Mouse (Mus musculus) brown adipose tissue, adult 24 weeks (tissue): ENCODE measurements at regions not wholly inside any gene's neighbourhood (a gene's known extent, or its start where the extent isn't known, plus 50 kb on each side); places are given as distances from the start of the nearest gene placed in this dataset.

Experiments used
- H3K27ac ChIP-seq: fragments of 200-500 bp; replicated peaks from 2 replicates; pipeline ENCODE4 v1.5.1; 2012; ENCODE audit warnings: low read depth, mild to moderate bottlenecking, low read length
- H3K4me1 ChIP-seq: fragments of 200-500 bp; 2 replicates; pipeline ENCODE4 v1.6.1; 2012; ENCODE audit warnings: low read length, mixed read lengths; ENCODE audit not compliant: control insufficient read depth, insufficient read depth, insufficient read length
- H3K4me3 ChIP-seq: fragments of 200-500 bp; 2 replicates; pipeline ENCODE4 v1.5.1; 2012; ENCODE audit warnings: low read depth, mild to moderate bottlenecking, low read length, moderate library complexity; ENCODE audit not compliant: insufficient read depth

- Histone ChIP-seq H3K27ac (no peak overlapping the region), H3K4me3 (no peak overlapping the region)
These were observed 287.0 kb downstream of the Tns3 start for GRCm38 (mm10) chr11:8377301-8377700.

GRCm38 (mm10) chr11:8365545-8365944 lies 298.8 kb downstream of the Tns3 start:
- no peak overlapping the region for H3K4me3 ChIP-seq
- no peaks in the 10 kb centered on the region for H3K4me1 ChIP-seq
- no peak overlapping the region for H3K27ac ChIP-seq

More at GRCm38 (mm10) chr11:8377301-8377700, 287.0 kb downstream of the Tns3 start:
- no peaks in the 10 kb centered on the region for H3K4me1 ChIP-seq

- no peak overlapping the region for H3K27ac ChIP-seq
- no peak overlapping the region for H3K4me3 ChIP-seq
- no peaks in the 10 kb centered on the region for H3K4me1 ChIP-seq
These were observed 299.5 kb downstream of the Tns3 start for GRCm38 (mm10) chr11:8364703-8365433.

GRCm38 (mm10) chr11:8344938-8345337 lies 319.4 kb downstream of the Tns3 start:
- no peaks in the 10 kb centered on the region for H3K4me1 ChIP-seq
- H3K27ac ChIP-seq, result no peak overlapping the region
- no peak overlapping the region for H3K4me3 ChIP-seq

GRCm38 (mm10) chr11:8302347-8303188 lies 361.8 kb downstream of the Tns3 start:
- Histone ChIP-seq H3K27ac (no peak overlapping the region), H3K4me3 (no peak overlapping the region), H3K4me1 (no peaks in the 10 kb centered on the region)

GRCm38 (mm10) chr11:8297462-8297861 lies 366.9 kb downstream of the Tns3 start:
- Histone ChIP-seq H3K27ac (no peak overlapping the region), H3K4me1 (no peaks in the 10 kb centered on the region), H3K4me3 (no peak overlapping the region)

GRCm38 (mm10) chr11:8293322-8294014 lies 370.9 kb downstream of the Tns3 start:
- Histone ChIP-seq H3K4me3 (no peak overlapping the region), H3K27ac (no peak overlapping the region), H3K4me1 (no peaks in the 10 kb centered on the region)

- H3K27ac ChIP-seq, result no peak overlapping the region
- no peak overlapping the region for H3K4me3 ChIP-seq
- H3K4me1 ChIP-seq, result no peaks in the 10 kb centered on the region
These were observed 379.1 kb downstream of the Tns3 start for GRCm38 (mm10) chr11:8285271-8285670.

- H3K4me3 ChIP-seq, result no peak overlapping the region
- H3K4me1 ChIP-seq, result no peaks in the 10 kb centered on the region
- no peak overlapping the region for H3K27ac ChIP-seq
These were observed 389.1 kb downstream of the Tns3 start for GRCm38 (mm10) chr11:8275203-8275602.

- H3K4me1 ChIP-seq, result no peaks in the 10 kb centered on the region
- no peak overlapping the region for H3K4me3 ChIP-seq
- no peak overlapping the region for H3K27ac ChIP-seq
These were observed 395.2 kb downstream of the Tns3 start for GRCm38 (mm10) chr11:8269171-8269570.

GRCm38 (mm10) chr11:8254036-8254435 lies 410.3 kb downstream of the Tns3 start:
- no peaks in the 10 kb centered on the region for H3K4me1 ChIP-seq
- H3K4me3 ChIP-seq, result no peak overlapping the region
- H3K27ac ChIP-seq, result no peak overlapping the region

- Histone ChIP-seq H3K4me1 (no peaks in the 10 kb centered on the region), H3K27ac (no peak overlapping the region), H3K4me3 (no peak overlapping the region)
These were observed 413.0 kb downstream of the Tns3 start for GRCm38 (mm10) chr11:8251360-8251759.

- H3K27ac ChIP-seq, result no peak overlapping the region
- no peak overlapping the region for H3K4me3 ChIP-seq
- H3K4me1 ChIP-seq, result no peaks in the 10 kb centered on the region
These were observed 414.9 kb downstream of the Tns3 start for GRCm38 (mm10) chr11:8249468-8249867.

GRCm38 (mm10) chr11:8247535-8247934 lies 416.8 kb downstream of the Tns3 start:
- Histone ChIP-seq H3K4me3 (no peak overlapping the region), H3K27ac (no peak overlapping the region), H3K4me1 (no peaks in the 10 kb centered on the region)

- Histone ChIP-seq H3K27ac (no peak overlapping the region), H3K4me1 (no peaks in the 10 kb centered on the region)
These were observed 417.3 kb downstream of the Tns3 start for GRCm38 (mm10) chr11:8247024-8247423.

More at GRCm38 (mm10) chr11:8247024-8247423, 417.3 kb downstream of the Tns3 start:
- H3K4me3 ChIP-seq, result no peak overlapping the region
